Mouse (Mus musculus): Measurements from ENCODE around the gene Uap1.

DNA sequence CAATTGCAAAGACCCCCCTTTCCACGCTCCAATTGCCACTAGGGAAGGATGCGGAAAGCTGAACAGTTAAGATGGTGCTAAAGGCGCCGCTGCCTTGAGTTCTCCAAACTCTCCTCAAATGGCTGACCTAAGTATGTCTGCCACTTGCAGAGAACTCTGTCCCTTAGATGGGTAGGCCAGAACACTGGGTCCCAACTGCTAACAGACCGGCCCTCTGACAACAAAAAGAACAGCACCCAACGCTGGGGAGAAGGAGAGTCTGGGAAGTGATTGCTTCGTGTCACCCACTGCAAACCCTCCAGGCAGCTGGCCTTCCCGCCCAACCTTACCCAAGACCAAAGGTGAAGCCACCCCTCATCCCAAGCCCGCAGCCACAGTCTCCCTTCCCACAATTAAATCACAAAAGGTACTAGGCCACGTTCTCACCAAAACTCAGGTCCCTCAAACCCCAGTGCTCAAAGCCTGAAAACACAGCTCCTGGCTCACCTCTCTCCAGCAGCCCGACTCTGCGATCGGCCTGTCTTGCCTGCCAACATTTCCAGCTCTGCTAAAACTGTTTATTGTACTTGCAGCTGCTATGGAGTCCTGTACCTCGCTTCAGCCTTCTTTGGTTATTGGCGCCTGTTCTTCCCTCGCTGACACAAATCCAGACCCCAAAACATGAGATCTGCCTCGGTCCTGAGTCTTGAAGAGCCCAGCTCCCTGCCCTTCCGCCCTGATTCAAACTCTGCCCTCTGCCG is 64.8 kb downstream of the Uap1 start:
- TF ChIP-seq CTCF (IDR thresholded peaks at IDR 0.05; ENCODE audit: borderline replicate concordance, insufficient read depth, low read depth, low read length) (no peak), POLR2A (IDR thresholded peaks at IDR 0.05; ENCODE audit: borderline replicate concordance, insufficient read depth, low read length) (no peak)

Data from cerebellum, adult 2 months (tissue).